Mouse (Mus musculus): ENCODE results near the gene Rpl5. TPM values are rescaled to one million over a fixed set of nuclear protein-coding genes. Genes with fewer than 3 reads are reported as not detected.

Rpl5 gene
- 10 to 100 TPM; 65.4 to 65.5 TPM for total RNA-seq (2021)

DNA sequence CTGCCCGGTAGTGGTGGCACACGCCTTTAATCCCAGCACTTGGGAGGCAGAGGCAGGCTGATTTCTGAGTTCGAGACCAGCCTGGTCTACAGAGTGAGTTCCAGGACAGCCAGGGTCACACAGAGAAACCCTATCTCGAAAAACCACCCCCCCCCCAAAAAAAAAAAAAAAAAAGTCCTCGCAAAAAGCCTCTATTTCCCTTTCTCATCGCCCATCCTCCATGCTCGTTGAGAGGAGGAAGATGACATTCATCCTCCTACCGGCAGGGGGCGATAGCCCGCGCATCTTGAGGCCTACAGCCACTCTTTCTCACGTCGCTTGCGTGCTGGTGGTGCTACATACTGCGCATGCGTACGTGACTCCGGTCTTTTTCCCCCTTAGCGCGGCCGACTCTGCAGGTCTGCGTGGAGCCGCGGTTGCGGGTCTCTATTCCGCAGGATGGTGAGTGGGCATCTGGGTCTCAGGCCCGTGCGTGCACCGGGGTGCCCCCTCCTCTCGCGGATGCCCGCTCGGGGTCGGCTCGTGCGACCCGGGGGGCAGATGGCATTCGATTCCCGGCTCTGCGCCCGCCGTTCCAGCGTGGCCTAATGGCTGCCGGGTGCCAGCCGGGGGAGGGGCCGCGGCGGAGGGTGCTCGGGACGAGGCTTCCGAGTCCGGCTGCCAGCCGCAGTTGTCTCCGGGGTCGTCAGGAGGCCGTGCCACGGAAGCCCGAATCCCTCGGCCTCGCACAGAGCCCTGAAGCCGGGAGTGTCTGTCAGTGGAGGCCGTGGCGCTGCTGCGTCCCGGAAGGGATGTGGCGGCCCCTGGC is at the start of gene Rpl5:
Rpl5 (plus strand) TSS at position 297 of the 808 bp plus-strand sequence.
- DNase-seq, result peak; percentile 97

DNA sequence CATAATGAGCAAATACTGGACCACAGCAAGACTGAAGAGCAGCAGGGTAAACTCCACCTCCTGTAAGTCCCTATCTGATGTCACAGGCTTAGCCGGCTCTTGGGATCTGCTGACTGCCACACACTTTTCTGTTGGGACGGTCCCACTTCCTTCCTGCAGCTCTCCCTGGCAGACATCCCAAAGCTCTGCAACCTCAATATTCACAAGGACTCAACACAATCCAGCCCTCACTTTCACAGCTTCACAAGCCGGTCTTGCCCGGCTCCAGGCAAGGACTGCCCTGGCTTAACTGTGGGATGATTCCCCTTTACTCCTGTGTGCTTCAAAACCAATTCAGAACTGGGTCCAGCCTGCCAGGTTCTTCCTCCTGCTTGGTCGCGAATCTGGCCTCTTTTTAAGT is 46.5 kb upstream of the Rpl5 start:
- peak; percentile 60 for DNase-seq

DNA sequence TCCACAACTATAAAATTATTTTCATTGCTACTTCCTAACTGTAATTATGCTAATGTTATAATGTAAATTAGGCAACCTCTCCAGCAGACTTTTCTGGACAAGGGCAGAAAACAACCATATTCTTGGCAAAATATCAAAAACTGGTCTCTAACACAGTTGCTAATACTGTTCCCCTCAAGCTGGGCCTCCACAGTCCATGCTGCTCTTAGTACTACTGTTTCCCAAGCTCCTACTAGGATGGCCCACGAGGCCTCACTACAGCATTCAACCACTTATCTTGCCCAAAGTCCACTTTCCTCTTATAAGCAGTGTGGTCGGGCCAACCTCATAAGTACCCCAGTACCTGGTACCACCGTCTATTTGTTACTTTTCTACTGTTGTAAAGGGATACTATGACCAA is 45.7 kb upstream of the Rpl5 start:
- DNase-seq, result no peak

DNA sequence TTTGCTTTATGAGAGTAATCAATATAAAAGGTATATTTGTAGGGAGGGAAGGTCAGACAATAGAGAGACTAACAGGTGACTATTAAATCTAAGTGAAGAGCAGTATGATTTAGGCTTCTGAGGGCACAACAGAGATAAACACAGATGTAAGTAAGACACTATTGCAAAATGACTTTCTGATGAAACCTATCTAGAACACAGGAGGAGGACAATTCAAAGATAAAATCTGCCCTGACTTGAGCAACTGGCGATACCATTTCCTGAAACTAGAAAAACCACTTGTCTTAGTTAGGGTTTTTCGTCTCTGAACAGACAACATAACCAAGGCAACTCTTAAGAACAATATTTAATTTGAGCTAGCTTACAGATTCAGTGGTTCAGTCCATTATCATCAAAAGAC is 44.8 kb upstream of the Rpl5 start:
- DNase-seq, result no peak

DNA sequence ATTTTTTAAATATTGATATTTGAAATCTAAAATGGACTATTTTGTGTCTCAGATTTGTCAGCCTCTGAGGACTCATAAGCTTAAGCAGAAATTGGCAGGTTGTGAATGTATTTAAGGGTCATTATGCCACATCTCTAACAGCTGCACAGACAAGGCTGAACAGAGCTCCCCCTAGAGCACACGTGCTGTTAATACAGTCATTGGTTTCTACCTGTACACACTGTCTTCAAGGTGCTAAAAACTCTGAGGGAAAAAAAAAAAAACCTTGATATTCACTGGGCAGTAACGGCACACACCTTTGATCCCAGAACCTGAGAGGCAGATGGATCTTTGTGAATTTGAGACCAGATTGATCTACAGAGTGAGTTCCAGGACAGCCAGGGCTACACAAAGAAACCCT is 41.3 kb upstream of the Rpl5 start:
- no peak for DNase-seq

DNA sequence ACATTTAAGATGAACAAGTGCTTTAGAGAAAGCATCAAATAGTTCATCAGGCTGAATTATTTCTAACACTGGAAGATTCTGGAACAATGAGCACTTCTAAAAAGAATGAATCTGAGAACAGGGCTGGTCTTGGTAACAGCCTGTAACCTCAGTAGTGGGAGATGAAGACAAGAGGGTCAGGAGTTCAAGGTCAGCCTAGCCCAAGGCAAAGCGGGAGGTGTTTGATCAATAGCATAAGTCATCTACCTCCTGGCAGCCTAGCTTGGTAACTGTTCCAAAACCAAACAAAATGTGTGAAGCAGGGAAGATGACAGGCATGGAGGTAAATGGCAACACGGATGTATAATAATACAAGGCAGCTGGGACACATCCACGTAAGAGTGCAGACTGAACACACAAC is 36.3 kb upstream of the Rpl5 start:
- DNase-seq, result no peak

DNA sequence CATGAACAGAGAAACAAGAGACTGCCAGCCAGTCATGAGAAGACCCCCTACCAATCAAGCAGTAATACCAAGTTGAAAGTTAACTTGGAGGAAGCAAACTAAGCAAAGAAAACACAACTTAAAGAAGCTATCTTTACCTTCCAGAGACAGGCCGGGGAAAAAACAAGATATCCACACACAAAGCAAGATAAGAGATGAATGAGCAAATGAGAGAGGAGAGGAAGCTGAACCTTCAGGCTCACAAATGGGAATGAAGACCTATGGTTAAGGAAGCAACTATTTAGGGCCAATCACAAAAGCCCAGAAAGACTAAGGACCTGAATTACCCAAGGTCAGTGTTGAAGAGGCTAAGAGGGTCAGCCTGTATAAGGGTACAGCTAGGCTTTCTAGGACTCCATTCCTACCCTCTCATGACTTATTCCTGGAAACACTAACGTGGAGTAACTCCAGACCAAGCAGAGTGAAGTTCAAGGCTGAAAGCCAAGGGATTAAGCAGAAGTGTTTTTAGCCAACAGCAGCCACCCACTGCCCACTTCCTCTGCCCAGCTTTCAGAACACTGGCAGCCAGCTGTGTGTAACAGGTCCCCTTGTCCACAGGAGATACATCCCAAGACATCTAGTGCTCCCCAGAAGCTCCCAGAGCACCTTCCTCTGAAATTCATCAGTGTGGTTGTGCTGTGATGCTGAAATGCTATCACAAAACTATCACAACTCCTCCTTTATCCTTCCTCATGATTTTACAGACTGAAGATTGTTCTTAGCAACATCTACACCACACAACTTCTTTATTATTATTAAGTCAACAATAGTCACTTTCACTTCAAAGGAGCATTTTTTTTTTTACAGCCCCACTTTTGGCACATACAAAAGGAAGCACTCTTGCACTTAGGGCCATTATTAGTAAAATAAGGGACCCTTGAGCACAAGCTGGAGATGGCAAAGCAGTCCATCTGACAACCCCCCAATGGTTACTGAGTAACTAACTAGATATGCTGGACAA is 33.9 kb upstream of the Rpl5 start:
- DNase-seq, result no peak

DNA sequence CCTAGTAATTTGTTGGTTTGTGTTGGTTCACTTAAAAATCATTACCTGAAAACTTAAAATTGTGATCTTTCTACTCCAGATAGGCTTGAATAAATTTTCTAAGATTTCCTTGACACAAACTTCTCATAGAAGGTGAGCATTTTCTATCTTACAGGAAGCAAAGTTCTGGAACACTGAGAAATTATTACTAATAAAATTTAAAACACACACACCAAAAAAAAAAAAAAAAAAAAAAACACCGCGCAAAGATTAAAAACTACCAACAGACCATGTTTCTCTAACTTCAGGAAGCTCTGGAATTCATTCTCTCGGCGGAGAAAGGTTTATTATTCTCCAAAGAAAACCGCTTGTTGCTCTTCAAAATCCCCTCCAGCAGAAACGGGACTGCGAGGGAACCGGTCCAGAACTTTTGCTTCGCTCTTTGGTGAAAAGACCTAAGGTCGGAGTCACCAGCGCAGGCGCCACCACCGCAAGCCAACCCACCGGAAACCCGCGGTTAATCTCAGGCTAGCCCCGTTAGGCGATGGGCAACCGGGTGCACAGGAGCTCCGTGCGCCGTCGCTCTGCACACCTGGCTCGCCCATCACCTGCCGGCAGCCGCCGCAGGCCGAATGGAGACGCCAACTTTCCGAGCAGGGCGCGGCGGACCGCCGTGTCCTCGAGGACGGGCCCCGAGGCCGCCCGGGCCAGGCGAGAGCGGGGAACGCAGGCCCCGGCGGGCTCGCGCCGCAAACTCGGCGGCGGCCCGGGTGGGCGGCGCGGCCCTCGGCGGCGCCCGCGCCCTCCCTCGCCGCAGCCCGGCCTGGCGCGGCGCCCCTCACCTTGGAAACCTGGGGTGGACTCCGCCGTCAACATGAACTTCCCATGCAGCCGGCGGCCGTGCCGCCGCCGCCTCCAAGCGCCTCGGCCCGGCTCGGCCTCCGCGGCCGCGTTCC is 32.1 kb upstream of the Rpl5 start:
- peak; percentile 63 for DNase-seq

DNA sequence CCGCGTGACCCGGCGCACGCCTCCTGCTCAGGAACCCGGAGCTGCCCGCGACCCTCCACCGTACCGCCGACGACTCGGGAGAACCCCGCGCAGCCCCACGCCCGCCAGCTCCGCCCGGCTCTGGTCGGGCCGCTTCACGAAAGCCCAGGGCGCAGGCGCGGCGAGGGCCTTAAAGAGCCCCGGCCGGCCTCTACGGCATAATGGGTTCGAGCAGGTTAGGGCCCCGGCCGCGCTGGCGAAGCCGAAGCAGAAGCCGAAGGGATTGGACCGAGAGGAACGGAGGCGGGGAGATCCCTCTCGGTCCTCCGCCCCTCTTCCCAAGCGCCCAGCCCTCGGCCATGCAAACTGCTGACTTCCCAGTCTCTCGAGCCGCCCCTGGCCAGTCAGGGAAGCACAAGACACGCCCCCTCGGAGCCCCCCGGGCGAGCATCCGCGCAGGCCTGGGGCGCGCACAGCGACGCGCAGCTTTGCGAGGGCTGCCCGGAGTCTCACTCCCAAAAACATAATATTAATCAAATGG is 31.3 kb upstream of the Rpl5 start:
- peak; percentile 95 for DNase-seq

DNA sequence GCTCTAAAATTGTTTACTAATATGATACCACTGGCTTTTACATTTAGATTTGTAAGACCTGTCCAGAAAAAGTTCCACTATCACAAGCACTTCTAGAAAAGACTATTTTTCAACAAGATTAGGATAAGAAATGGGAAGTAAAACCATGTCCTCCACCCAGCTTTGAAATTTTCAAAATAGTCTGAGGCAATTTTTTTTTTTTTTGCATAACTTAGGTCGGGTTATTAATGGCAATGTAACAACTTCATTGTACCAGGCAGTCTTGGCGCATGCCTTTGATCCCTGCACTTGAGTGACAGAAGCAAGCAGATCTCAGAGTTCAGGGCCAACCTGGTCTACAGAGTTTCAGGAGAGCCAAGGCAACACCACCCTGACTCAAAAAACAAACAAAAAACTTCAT is 30.6 kb upstream of the Rpl5 start:
- DNase-seq, result no peak

DNA sequence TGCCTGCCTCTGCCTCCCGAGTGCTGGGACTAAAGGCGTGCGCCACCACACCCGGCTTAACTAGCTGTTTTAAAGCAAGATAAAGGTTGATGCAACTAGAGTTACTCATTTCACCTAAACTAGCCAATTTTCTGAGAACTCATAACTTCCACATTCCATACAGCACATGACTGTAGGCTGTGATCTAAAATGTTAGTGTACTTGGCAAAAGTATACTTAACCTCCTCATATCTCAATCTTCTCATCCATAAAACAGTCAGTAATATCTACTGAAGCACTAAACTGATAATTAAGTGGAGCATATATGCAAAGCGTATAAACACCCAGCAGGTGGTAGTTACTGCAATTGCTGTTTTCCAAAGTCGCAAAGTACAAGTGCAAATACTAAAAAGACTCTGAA is 27.0 kb upstream of the Rpl5 start:
- DNase-seq, result no peak

DNA sequence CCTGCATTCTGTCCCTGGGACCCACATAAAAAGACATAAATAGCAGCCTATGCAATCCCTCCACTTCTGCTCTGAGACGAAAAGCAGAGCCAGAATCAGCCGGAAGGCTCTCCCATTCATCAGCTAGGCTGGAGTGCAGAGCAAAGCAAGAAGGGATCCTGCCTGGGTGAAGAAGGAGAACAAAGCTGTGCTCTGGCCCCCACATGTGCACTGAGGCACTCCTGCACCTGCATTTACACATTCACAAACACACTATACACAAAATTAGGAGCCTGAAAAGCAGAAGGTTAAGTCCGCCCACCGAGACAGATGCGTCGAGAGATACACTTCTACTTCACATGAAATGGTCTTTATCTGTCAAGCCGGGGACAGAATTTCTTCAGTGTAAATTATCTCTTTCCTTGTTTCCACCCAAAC is 26.4 kb upstream of the Rpl5 start:
- DNase-seq, result peak; percentile 27

DNA sequence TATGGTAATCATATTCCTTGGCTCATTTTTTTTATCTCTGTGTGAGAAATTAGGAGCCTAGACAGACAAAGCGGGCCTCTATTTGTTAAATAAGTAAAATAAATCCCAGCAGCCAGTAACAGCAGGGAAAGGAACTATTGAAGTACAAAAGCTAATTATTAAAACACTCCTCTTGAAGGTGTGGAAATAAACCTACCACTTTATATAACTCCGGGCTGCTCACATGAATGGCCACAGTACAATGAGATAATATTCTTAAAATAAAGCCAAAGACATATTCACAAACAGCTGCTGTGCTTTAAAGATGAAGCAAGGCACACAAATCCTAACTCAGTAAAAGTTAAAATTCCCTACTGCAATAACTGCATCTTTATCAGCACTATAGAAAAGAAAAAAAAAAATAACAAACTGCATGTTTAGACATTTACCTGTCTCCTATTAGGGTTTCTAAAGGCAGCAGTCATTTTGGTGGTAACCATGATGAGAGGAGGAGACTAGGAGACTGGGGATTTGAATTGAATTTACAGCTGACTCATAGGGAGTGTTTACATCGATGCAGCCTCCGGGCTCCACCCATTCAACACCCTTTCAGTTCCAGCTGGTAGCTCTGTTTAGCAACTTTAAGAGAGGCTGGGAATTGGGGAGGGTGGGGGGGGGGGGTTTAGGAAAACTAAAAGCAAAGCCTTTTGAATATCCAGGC is 25.6 kb upstream of the Rpl5 start, which contains the start of gene Evi5:
Evi5 (minus strand) TSS at position 547 of the 700 bp plus-strand sequence.
- no peak for DNase-seq

DNA sequence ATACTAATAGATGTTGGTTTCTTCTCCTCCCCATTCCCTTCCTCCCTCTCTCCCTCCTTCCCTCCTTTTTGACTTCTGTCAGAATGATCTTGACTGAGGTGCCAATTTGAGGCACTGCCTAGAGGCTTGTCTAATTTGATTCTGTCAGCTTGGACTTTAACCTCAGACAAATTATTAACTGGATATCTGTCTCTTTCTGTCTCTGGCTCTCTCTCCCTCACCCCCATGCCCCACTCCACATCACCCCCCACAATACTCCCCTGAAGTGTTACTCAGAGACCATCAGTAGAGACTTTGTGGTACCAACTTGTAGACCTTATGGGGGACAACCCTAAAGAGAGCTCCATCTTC is 25.1 kb upstream of the Rpl5 start:
- no peak for DNase-seq

DNA sequence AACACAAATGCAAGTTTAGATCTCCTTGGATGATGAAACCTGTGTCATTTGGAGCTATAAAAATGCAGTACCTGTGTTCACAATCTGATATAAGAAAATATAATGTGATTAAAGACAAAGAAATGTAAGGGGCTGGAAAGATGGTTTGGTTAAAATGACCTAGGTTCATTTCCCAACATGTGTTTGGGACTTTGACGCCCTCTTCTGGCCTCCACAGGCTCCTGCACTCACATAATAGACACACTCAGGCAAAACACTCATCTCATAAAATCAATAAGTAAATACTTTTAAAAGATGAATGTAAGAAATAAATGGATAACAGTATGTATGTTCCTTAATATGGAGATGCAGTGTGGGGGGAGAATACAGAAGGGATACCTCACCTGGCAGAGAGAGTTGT is 23.2 kb upstream of the Rpl5 start:
- no peak for DNase-seq

DNA sequence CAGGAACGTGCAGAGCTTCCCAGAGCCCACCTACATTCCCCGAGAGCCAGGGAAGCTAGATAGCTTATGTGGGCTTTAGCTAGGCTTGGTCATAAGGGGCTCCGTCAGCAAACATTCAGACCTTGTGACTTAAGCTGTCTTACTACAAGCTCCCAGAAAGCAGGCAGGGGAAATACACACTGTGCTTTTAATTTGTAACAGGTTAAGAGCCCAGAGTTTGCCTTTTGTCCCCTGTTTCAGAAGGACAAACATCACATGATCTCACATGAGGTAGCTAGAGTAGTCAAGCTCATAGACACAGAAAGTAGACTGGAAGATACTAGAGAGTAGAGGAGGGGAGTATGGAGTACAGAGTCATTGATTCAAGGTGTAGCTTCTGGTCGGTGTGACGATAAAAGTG is 19.6 kb upstream of the Rpl5 start:
- no peak for DNase-seq

DNA sequence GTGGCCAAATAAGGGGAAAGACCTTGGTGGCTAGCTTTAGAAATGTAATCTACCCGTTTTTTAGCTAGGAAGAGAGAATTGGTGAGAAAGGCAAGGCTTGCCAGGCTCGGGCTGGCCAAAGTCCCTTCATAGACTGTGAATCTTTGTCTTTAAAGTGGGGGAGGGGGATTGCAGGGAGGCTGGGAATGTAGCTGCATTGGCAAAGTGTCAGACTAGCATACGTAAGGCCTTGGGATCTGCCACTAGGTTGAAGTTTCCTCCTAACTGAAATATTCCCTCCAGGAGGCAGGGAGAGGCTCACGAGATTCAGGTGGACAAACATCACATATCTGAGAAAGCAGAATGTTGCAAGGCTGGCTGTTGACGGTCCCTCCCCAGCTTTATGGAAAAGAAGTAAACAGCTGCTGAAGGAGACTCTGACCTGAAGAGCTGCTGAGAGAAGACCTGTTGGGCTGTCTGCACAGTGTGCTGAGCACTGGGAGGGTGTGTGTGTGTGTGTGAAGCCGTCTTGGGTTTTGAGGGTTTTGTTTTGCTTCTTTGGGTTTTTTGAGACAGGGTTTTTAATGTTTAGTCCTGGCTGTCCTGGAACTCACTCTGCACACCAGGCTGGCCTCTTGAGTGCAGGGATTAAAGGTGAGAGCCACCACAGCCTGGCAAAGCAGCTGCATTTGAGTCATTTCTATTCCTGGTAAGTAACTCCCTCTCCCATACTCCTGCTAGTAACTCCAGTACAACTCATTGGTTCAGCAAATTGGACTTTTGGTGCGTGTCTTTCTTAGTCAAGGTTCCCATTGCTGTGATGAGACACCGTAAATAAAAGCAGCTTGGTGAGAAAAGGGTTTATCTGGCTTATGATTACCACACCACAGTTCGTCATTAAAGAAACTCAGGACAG is 10.1 kb upstream of the Rpl5 start:
- peak; percentile 17 for DNase-seq

DNA sequence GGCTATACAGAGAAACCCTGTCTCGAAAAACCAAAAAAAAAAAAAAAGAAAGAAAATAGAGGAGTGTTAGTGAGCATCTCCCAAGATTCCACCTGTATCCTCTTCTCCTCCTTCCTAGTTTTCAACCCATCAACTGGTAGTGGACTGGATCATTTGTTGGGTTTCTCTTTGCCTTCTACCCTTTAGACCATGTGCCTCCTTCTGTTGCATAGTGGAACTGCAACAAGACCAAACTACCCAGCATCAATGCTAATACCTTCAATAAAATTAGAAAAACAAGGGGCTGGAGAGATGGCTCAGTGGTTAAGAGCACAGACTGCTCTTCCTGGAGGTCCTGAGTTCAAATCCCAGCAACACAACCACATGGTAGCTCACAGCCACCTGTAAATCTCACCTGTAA is 8.8 kb upstream of the Rpl5 start:
- DNase-seq, result peak; percentile 55

DNA sequence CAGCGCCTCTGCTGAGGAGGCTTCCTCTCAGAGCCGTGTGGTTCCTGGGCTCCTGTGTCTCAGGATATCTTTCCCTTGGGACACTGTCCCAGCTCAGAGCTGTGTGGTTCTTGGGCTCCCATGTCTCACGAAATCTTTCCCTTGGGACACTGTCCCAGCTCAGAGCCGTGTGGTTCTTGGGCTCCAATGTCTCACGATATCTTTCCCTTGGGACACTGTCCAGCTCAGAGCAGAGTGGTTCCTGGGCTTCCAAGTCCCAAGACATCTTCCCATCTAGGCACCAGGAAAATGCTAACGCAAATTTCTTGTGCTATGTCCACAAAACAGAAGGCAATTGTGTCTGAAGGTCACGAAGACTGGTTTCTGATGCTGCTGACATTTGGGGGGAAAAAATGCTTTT is 5.6 kb upstream of the Rpl5 start:
- peak; percentile 46 for DNase-seq

DNA sequence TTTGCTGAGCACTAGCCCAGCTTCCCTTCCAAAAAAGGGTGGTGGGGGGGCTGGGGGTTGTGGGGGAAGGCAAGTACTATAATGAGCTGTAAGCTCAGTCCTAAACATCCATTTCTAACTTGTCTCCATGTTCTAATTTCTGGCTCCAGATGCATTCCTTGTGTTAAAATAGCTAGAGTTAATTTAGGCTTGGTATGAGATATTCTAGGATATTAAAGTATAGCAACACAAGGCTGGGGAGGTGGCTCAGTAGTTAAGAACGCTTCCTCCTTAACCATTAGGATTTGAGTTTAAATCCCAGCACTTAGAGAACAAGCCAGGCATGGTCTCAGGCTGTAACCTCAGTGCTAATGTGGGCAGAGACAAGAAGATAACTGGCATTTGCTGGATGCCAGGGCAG is 4.0 kb upstream of the Rpl5 start:
- DNase-seq, result no peak
